Mouse (Mus musculus): ENCODE data around the gene Clmp.
"Not testable (repeated sequence)": the region's sequence is repeated elsewhere in the genome, so short reads cannot be mapped to it uniquely, and the experiment has no call there.

The Clmp gene

DNA sequence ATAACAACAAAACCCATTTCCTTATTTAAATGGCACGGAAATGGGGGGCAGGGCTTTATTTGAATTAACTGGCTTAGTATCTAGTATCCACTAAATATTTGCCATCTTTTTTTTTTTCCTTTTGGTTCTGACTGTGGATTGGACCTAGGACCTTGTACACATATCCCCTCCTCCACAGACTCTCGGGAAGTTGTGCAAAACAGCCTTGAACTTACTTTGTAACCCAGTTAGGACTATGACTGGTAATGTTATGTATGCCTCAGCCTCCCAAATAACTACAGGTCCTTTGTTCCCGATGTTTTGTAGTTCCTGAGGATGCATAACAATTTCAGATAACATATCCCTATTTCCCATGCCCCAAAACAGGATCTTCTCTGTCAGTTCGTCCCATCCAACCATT, 88.1 kb downstream of the Clmp start:
- in situ Hi-C loops (cut with MboI; ENCODE audit: low sequenced_read_pairs): no loop called here

DNA sequence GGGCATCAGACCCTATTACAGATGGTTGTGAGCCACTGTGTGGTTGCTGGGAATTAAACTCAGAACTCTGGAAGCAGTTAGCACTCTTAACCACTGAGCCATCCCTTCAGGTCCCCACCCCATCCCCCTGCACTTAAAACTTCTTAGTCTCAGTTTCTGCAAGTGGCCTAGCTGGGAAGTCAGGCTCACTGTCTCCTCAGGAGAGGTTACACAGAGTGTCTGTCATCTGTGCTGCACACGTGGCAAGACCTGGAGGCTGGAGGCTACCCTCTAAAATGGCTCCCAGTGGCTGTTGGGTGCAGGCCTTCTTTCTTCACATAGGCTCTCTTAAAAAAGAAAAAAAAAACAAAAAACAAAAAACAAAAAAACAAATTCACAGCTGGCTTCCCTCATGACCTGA, 90.3 kb downstream of the Clmp start:
- in situ Hi-C loops (cut with MboI; ENCODE audit: low sequenced_read_pairs): no loop called here

DNA sequence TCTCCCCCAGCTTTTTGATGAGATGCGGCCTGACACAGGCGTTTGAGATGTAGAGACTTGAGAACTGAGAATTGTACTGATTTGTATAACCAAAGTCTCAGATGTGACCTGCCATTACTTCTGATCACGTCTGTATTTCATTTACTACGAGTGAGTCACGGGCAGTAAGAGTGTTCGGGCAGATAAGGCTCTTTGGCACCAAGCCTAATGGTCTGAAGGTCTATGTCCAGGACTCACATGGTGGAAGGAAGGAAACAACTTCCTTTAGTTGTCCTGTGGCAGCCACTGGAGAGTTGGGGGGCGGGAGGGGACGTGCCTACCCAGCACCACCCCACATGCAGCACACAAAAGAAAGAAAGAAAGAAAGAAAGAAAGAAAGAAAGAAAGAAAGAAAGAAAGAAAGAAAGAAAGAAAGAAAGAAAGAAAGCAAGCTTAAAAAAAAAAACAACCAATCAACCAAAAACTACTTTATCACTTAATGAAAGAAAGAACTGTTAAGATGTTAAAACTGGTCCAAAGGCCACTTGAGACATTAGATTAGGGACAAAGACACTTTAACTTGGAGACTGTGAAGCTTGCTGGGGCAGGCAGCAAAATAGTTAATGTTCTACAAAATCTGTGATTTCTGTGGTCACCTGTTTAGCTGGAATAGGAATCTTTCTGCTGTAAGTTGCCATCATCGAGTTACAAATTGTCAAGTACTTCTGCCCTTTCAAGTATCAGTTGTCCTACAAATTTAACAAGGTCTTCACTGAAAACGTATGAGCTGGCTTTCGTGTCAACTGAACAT, 90.9 kb downstream of the Clmp start:
- in situ Hi-C loops (cut with MboI; ENCODE audit: low sequenced_read_pairs): no loop called here

DNA sequence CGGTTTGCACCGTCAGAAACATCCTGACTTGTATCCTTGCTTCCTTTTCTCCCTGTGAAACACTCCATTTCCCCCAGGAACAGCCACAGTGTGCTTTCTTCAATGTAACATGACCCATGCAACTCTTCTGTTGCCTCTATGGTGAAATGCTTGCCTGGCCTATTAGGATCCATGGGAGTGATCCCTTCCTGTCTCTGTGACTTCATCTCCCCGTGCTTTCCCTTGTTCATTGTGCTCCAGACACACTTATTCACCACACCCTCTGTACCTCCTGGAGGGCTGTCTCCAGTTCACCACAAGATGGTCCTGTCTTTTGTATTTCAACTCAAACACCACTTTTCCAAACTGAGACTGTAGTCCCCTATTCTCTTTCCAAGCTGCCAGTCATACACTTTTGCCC, 94.3 kb downstream of the Clmp start:
- in situ Hi-C loops (cut with MboI; ENCODE audit: low sequenced_read_pairs): no loop called here

DNA sequence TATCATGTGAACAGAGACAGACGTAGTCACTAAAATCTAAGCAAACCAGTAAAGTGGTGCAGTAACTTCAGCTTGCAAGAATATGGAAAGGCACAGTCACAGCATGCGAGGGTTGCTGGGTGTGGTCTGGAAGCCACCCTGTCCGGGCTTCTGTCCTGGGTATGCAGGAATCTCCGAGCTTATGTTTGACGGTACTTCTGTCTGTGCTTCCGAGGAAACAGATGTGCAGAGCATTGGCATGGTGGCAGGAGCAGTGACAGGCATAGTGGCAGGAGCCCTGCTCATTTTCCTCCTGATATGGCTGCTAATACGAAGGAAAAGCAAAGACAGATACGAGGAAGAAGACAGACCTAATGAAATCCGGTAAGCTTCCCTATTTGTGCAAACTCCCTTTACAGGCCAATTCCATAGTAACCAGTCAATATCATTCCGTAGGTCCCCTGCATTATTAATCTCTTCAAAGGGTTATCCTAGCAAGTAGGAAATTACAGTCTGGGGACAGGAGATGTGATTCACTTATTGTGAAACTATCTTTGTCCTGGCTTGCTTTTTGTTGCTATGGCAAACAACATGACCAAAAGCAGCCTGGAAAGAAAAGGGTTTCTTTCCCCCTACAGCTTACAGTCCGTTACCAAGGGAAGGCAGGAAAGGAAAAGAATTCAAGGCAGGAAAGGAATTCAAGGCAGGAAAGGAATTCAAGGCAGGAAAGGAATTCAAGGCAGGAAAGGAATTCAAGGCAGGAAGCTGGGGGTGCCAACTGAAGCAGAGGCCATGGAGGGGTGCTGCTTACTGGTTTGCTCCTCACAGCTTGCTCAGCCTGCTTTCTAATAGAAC, 95.3 kb downstream of the Clmp start:
- in situ Hi-C loops (cut with MboI; ENCODE audit: low sequenced_read_pairs): no loop called here

DNA sequence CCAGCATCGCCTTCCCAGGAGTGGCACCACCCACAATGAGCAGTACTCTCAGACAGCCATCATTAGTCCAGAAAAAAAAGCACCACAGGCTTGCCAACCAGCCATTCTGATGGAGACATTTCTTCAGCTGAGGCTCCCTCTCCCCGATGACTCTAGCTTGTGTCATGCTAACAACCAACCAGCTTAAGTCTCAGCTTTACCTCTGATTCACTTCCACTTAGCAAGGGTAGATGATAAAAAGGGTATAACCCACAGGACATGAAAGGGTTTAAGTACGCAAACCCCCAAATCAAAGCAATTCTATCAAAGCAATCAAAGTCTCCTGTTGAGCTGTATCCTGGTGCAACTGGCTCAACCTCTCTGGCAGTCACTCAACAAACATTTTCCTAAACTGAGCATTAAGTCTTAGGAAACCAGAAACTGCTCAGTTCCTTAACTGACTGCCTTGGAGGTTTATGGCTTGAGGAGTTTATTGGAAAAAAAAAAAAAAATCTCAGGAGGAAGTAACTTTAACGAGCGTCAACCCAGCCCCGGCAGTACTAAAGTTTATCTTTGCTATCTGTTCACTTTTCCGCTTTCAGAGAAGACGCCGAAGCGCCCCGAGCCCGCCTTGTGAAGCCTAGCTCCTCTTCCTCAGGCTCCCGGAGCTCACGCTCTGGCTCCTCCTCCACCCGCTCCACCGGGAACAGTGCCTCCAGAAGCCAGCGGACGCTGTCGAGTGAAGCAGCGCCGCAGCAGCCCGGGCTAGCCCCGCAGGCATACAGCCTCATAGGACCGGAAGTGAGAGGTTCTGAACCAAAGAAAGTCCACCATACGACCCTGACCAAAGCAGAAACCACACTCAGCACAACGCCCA, 96.2 kb downstream of the Clmp start:
- in situ Hi-C loops (cut with MboI; ENCODE audit: low sequenced_read_pairs): no loop called here

DNA sequence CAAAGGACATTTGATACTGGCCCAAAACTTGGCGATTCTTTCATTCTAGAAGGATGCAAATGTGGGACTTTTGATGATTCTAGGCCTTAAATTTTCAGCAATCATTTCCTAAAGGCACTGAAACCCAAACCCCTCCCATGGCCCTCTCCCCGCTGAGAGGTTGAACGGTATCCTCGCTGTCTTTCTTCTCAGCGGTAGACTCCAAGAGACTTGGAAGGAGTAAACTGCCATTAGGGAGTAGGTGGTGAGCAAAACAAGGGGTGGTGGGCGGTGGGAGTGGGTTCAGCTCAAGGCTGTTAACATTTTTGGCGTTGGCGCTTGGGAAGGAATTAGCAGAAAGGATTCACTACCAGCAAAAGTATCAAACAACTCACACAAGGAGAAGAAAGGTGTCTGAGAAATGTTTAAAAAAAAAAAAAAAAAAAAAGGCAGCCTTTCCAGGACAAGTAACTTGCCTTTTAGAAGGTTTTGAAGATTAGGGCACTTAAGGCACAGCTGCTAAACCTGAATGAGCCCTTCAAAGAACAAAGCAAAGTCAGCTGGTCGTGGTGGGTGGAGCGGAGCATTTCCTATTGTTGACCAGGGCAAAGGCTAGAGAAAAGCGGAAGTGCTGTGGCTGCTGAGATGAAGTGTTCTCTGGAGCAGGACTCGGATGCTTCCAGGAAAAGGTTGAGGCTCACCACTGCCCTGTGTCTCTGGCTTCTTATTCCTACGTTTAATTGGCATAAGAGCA, 98.0 kb downstream of the Clmp start:
- in situ Hi-C loops (cut with MboI; ENCODE audit: low sequenced_read_pairs): no loop called here

DNA sequence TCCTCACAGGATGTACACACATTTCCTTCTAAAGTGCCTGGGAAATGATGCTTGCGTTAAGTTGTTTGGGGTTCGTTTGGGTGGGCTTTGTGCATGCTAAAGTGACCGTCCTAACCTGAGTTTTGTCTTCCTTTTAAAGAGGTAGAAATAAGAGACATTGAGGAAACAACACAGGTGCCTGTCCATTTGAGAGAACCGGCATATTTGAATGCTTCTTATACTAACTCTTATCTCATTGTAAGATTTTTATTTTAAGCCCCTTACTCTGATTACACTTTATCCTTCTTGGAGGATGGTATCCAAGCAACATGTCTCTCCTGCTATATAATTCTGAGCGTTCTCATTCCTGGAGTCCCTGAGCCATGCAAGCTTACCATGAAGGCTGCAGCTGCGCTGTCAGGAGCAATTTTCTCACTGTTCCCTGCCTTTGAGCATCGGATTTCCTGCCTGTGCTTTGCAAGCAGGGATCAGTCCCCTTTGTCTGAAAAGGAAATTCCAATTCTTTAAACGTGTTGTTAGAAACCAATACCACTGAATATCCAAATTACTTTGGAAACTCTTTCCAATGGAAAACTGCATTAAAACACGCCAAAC, 98.7 kb downstream of the Clmp start:
- in situ Hi-C loops (cut with MboI; ENCODE audit: low sequenced_read_pairs): no loop called here

DNA sequence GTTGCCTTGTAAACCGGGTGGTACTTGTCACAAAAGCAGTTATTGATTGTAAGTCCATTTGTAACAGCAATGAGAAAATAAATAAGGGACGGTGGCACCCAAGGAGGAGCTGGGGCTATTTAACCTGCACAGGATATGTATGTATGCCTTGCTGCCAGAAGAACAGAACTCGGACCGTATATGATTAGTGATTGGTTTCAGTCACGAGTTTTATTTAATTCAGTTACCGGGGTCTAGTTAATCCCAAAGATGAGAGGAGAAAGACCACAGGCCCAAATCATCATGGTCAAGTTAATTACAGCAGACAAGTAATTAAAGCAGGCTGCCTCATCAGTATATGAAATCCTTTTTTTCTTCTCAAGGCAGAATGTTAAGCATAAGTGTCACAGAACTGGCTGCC, 99.7 kb downstream of the Clmp start:
- in situ Hi-C loops (cut with MboI; ENCODE audit: low sequenced_read_pairs): no loop called here

DNA sequence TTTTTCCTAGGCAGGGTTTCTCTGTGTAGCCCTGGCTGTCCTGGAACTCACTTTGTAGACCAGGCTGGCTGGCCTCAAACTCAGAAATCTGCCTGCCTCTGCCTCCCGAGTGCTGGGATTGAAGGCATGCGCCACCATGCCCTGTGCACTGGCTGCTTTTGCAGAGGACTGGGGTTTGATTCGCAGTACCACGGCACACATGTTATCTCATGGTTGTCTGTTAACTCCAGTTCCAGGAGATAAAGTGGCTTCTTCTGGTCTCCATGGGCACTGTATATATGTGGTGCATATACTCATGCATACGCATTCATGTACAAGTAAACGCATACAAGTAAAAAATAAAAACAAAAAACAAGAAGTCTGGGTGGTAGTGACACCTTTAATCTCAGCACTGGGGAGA, 101.1 kb downstream of the Clmp start:
- in situ Hi-C loops (cut with MboI; ENCODE audit: low sequenced_read_pairs): not testable (repeated sequence)

DNA sequence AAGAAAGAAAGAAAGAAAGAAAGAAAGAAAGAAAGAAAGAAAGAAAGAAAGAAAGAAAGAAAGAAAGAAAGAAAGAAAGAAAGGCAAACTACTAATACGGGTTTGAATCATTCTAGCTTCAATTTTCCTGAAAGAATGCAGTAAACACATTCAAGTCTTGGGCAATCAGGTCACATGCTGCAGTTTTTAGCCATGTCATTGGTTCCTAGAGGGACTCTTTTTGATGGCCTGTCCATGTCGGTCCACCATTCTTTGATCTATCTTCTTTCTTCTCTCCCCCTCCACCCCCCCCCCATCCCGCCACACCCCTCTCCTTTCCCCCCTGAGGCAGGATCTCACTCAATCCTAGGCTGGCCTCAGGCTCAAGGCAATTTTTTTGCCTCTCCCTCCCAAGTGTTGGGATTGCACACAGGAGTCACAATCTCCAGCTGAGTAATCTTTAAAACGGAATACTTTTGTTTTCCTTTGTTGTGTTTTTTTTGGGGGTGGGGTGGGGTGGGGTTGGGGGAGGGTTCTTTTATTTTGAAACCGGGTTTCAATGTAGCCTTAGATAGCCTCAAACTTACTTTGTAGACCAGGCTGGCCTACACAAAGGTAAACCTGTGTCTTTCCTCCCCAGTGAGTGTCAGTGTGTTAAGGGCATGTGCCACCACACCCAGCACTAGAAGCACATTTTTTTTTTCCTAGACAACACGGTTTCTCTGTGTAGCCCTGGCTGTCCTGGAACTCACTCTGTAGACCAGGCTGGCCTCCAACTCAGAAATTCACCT, 106.3 kb downstream of the Clmp start:
- in situ Hi-C loops (cut with MboI; ENCODE audit: low sequenced_read_pairs): no loop called here

DNA sequence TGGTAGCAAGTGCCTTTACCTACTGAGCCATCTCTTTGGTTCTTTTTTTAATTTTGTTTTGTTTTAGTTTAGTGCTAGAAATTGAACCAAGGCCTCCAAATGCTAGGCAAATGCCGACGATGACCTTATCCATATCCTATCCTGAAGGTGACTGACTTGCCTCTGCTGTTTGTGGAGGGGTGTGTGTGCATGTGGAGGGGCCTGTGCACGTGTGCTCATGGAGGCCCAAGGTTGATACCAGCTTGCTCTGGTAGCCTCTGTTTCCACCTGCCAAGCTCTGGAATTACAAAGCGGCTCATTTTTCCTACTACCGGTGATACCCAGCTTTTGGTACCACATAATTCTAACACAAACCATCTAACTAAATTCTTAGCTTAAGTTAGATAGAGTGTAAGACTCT, 107.8 kb downstream of the Clmp start:
- in situ Hi-C loops (cut with MboI; ENCODE audit: low sequenced_read_pairs): no loop called here

DNA sequence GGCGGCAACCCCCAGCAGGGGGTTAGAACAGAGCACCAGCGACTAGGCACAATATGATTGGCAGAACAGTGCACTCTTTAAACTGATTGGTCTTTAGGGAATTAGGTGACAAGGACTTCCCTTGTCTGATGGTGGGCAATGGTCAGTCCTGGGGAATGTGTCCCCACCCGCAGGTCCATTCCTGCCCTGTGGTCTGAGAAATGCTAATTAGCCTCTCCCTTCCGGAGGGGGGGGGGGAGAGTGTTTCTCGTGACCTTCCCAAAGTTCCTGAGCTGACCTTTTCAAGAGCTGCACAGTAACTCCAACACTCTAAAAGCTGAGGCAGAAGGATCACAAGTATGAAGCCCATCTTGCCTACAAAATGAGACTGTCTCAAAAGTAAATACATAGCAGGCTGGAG, 108.5 kb downstream of the Clmp start:
- in situ Hi-C loops (cut with MboI; ENCODE audit: low sequenced_read_pairs): no loop called here

DNA sequence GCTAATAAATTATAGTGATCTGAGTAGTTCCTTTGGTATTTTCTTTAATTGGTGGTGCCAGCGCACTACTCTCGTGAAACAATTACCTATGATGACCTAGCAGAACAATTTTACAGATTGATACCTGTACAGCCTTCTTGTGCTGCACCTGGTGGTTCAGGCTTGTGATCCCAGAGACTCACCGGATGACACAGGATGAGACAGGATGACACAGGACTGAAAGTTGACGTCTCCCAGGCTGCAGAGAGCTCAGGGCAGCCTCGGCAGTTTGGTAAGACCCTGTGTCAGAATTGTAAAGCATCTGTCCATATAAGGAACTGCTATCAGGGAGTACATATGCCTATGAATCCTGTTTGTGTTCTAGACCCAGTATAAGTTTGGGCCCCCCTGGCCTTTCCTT, 109.2 kb downstream of the Clmp start:
- in situ Hi-C loops (cut with MboI; ENCODE audit: low sequenced_read_pairs): no loop called here

DNA sequence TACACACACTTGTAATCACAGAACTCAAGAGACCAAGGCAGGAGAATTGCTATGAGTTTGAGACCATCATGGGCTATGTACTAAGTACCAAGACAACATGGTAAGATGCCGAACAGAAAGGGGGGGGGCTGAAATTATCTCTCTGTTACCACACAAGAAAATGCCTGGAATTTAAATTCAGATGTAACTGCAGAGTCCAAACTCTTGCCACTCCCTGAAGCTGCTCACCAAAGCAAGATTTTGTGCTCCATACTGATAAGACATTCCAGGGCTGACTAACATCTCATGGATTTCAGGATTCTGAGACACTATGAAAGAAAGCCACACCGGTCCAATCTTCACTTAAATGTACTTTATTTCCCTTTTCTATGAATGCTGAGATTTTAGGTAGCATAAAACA, 109.8 kb downstream of the Clmp start:
- in situ Hi-C loops (cut with MboI; ENCODE audit: low sequenced_read_pairs): no loop called here

DNA sequence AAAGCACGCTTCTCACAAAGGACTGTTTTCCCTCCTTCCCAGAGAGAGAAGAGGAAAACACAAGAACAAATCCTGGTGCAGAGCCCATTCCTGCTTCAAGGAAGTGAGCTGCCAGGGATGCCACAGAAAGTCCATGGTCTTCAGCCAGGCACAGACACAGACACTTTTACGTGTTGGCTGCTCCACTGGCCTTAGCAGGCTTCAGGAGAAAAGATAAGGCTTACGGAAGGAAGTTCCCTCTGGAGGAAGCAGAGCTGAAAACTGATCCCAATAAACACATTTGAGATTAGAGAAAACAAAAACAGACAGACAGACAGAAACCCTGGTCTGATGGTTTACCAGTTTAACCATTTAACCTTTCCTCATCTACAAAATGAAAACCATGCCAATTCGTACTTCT, 110.3 kb downstream of the Clmp start:
- in situ Hi-C loops (cut with MboI; ENCODE audit: low sequenced_read_pairs): no loop called here

DNA sequence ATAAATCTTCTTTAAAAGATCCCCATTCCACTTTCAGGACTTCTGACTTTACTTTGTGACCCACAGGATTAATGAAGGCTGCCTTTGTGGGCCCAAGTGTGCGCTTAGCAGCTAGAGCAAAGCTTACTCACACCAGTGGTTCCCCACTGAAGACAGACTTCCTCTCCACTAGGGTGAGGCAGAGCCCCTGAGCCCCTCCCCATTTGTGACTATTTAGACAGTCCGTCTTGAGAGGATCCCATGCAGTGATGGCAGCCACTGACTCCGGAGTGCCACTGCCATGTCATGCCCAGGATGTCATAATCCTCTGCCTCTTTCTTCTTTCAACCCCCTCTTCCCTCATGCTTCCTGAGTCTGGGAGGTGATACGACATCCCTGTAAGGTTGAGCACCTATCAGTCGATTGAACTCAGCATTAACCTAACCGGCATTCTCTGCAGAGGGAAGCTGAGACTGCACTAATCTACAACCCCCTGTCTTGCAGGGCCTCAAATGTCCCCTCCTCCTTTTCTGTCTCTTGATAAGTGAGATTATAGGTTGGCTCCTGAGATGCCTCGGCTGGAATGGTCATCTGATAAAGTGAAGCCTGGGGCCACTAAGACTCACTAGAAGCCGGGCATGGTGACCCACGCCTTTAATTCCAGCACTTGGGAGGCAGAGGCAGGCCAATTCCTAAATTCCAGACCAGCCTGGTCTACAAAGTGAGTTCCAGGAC, 112.6 kb downstream of the Clmp start:
- in situ Hi-C loops (cut with MboI; ENCODE audit: low sequenced_read_pairs): no loop called here

DNA sequence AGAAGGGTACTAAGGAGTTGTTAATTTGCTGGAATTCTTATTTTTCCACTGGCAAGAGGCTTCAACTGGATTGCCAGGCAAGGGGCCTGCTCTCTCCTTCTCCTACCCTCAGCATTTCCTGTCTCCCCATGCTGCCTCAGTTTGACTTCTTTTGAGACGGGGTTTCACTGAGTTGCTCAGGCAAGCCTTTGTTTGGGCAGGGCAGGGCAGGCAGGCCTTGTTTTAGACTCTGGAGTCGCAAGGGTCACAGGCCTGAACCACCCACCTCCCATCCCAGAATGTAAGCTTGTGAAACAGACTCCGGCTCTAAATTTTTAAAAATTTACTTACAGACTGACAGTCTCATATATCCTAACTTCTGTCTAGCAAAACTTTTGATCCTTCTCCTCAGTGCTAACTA, 113.3 kb downstream of the Clmp start:
- in situ Hi-C loops (cut with MboI; ENCODE audit: low sequenced_read_pairs): no loop called here
